Mouse (Mus musculus): ENCODE measurements around the gene Slc35e3. TPM values are rescaled to one million over a fixed set of nuclear protein-coding genes. Genes with fewer than 3 reads are reported as not detected.
"Not testable (repeated sequence)": the region's sequence is repeated elsewhere in the genome, so short reads cannot be mapped to it uniquely, and the experiment has no call there.

Slc35e3 gene
- polyA plus RNA-seq, 2 experiments = 1.3 to 1.7 TPM

DNA sequence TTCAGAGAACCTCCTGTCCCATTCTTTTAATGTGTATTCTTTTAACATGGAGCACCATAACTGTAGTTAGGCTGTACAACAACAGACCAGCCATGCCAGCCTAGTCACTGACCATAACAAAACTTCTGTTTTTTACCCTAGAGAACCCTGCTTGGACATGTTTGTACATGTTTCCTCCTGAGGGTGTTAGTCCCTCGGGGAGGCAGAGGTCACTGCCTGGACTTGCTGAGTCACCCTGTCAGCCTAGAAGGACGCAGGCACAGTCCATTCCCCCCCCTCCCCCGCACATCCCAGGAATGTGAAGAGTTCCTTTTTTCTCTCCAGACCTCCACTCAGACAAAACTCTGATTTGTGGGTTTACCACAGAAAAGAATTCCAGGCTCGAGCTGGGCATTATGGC, 28.6 kb downstream of the Slc35e3 start:
- H3K36me3 ChIP-seq (replicated peaks; ENCODE audit: control insufficient read depth, insufficient read depth, low read depth) = no peaks in the 10 kb centered on the region
- no peak overlapping the region for H3K4me2 ChIP-seq (ENCODE audit: low read depth)
- no peak overlapping the region for H3K27ac ChIP-seq
- H3K27me3 ChIP-seq (ENCODE audit: control insufficient read depth, insufficient read depth, low read length) = no peaks in the 10 kb centered on the region
- 4% methylated on average over 4 of the region's 4 CpGs for WGBS (ENCODE audit: insufficient replicate concordance)
- no peak for TF ChIP-seq EP300 (IDR thresholded peaks at IDR 0.05; ENCODE audit: low read depth)
- TF ChIP-seq CTCF (IDR thresholded peaks at IDR 0.05; ENCODE audit: low read depth) = no peak
- H3K9ac ChIP-seq (replicated peaks) = no peak overlapping the region
- DNase-seq (ENCODE audit: low read depth in 3 of 3, low spot score in 3 of 3) (no peak), ATAC-seq (ENCODE audit: insufficient read depth) (no peak)
- no peaks in the 10 kb centered on the region for H3K9me3 ChIP-seq (ENCODE audit: control insufficient read depth, low read length)
- H3K4me3 ChIP-seq (ENCODE audit: insufficient read depth in 1 of 2, low read depth in 2 of 2, low read length in 2 of 2) = no peak overlapping the region
- H3K4me1 ChIP-seq (replicated peaks; ENCODE audit: control insufficient read depth in 2 of 2, insufficient read depth in 2 of 2, low read length in 1 of 2) = 0 out of 4 replicates have a peak, but pooled peaks cover 0 to 7% of the 10 kb centered on the region in 2 experiments

DNA sequence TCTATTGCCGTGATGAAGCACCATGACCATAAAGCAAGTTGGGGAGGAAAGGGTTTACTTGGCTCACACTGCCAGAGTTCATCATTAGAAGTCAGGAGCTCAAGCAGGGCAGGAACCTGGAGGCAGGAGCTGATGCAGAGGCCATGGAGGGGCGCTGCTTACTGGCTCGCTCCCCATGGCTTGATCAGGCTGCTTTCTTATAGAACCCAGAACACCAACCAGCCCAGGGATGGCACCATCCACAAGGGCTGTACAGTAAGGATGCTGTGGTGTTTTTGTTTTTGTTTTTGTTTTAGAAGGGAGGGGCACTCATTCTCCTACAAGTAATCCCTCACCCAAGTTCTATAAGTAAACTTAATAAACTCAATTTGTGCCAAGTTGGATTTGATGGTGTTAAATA, 29.5 kb downstream of the Slc35e3 start:
- Histone ChIP-seq H3K4me1 (replicated peaks; ENCODE audit: control insufficient read depth in 2 of 2, insufficient read depth in 2 of 2, low read length in 1 of 2) (peaks cover 0 to 10% of the 10 kb centered on the region in 2 experiments; a peak in 1 of 4 replicates), H3K9ac (replicated peaks) (no peak overlapping the region), H3K9me3 (ENCODE audit: control insufficient read depth, low read length) (no peaks in the 10 kb centered on the region), H3K4me3 (ENCODE audit: insufficient read depth in 1 of 2, low read depth in 2 of 2, low read length in 2 of 2) (no peak overlapping the region), H3K4me2 (ENCODE audit: low read depth) (no peak overlapping the region), H3K27me3 (ENCODE audit: control insufficient read depth, insufficient read depth, low read length) (no peaks in the 10 kb centered on the region), H3K27ac (no peak overlapping the region), H3K36me3 (replicated peaks; ENCODE audit: control insufficient read depth, insufficient read depth, low read depth) (no peaks in the 10 kb centered on the region)
- TF ChIP-seq EP300 (IDR thresholded peaks at IDR 0.05; ENCODE audit: low read depth) (no peak), CTCF (IDR thresholded peaks at IDR 0.05; ENCODE audit: low read depth) (no peak)
- no peak for DNase-seq (ENCODE audit: low read depth in 3 of 3, low spot score in 3 of 3)
- 65% methylated on average over 3 of the region's 3 CpGs for WGBS (ENCODE audit: insufficient replicate concordance)
- ATAC-seq (ENCODE audit: insufficient read depth) = no peak

DNA sequence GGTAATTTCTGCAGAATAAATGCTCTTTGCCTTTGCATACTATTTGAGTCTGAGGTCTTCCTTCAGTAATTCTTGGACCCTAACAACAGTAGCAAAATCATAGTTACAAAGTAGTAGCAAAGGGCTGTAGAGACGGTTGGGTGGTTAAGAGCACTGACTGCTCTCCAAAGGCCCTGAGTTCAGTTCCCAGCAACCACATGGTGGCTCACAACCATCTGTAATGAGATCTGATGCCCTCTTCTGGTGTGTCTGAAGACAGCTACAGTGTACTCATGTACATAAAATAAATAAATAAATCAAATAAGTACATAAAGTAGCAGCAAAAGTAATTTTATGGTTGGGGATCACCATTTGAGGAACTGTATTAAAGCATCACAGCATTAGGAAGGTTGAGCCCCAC, 30.5 kb downstream of the Slc35e3 start:
- H3K9me3 ChIP-seq (ENCODE audit: control insufficient read depth, low read length); H3K4me2 ChIP-seq (ENCODE audit: low read depth); H3K27me3 ChIP-seq (ENCODE audit: control insufficient read depth, insufficient read depth, low read length); H3K4me3 ChIP-seq (ENCODE audit: insufficient read depth in 1 of 2, low read depth in 2 of 2, low read length in 2 of 2); ATAC-seq (ENCODE audit: insufficient read depth); H3K36me3 ChIP-seq (replicated peaks; ENCODE audit: control insufficient read depth, insufficient read depth, low read depth); H3K9ac ChIP-seq (replicated peaks); H3K27ac ChIP-seq; DNase-seq (ENCODE audit: low read depth in 3 of 3, low spot score in 3 of 3): not testable (repeated sequence)
- H3K4me1 ChIP-seq (replicated peaks; ENCODE audit: control insufficient read depth in 2 of 2, insufficient read depth in 2 of 2, low read length in 1 of 2) = peaks cover 0 to 10% of the 10 kb centered on the region in 2 experiments; a peak in 2 of 4 replicates
- WGBS (ENCODE audit: insufficient replicate concordance) = 81% methylated on average over 1 of the region's 1 CpGs

DNA sequence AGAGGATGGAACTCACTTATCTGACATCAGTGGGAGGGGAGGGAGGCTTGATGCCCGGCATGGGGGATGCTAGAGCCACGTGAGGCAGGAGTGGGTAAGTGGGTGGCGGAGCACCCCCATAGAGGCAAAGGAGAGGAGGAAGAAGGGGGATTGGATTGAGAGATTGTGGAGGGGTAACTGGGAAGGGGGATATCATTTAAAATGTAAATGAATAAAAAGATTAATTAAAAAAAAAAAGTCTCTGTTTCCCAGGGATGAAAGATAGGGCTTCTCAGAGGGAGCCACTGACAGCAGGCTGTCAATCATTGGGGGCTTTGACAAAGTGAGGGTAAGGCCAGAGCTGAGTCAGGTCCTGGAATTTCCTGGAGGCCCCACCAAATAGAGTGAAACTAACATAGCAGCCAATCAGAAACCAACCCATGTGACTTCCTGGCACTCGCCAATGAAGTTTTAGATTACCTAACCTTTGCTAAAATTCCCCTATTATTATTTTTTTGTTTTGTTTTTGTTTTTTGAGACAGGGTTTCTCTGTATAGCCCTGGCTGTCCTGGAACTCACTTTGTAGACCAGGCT, 31.2 kb downstream of the Slc35e3 start:
- Histone ChIP-seq H3K36me3 (replicated peaks; ENCODE audit: control insufficient read depth, insufficient read depth, low read depth) (no peaks in the 10 kb centered on the region), H3K4me2 (ENCODE audit: low read depth) (no peak overlapping the region), H3K9me3 (ENCODE audit: control insufficient read depth, low read length) (no peaks in the 10 kb centered on the region), H3K27ac (no peak overlapping the region), H3K9ac (replicated peaks) (no peak overlapping the region), H3K4me1 (replicated peaks; ENCODE audit: control insufficient read depth in 2 of 2, insufficient read depth in 2 of 2, low read length in 1 of 2) (peaks cover 0 to 10% of the 10 kb centered on the region in 2 experiments; a peak in 2 of 4 replicates), H3K4me3 (ENCODE audit: insufficient read depth in 1 of 2, low read depth in 2 of 2, low read length in 2 of 2) (no peak overlapping the region), H3K27me3 (ENCODE audit: control insufficient read depth, insufficient read depth, low read length) (no peaks in the 10 kb centered on the region)
- no peak for DNase-seq (ENCODE audit: low read depth in 3 of 3, low spot score in 3 of 3)
- 45% methylated on average over 4 of the region's 4 CpGs for WGBS (ENCODE audit: insufficient replicate concordance)
- TF ChIP-seq CTCF (IDR thresholded peaks at IDR 0.05; ENCODE audit: low read depth) (no peak), EP300 (IDR thresholded peaks at IDR 0.05; ENCODE audit: low read depth) (no peak)
- no peak for ATAC-seq (ENCODE audit: insufficient read depth)

DNA sequence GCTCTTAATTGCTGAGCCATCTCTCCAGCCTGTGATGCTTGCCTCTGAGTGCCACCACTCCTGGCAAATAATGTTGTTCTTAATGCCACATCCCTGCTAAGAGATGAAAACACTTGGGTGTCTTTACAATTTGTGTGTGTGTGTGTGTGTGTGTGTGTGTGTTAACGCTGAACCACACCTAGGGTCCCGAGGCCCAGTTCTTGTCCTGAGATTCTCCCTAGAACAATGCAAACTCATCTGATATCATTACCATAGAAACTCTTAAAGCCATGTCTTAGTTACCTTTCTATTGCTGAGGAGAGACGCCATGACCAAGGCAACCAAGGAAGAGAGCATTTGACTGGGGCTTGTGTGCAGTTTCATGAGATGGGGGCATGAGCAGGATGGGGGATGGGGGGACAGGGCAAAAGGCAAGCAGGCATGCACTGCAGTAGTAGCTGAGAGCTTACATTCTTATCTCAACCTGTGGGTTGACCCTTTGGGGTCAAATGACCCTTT, 32.1 kb downstream of the Slc35e3 start:
- no peak for ATAC-seq (ENCODE audit: insufficient read depth)
- Histone ChIP-seq H3K27me3 (ENCODE audit: control insufficient read depth, insufficient read depth, low read length) (no peaks in the 10 kb centered on the region), H3K4me2 (ENCODE audit: low read depth) (no peak overlapping the region), H3K4me1 (replicated peaks; ENCODE audit: control insufficient read depth in 2 of 2, insufficient read depth in 2 of 2, low read length in 1 of 2) (peaks cover 0 to 10% of the 10 kb centered on the region in 2 experiments; a peak in 2 of 4 replicates), H3K9me3 (ENCODE audit: control insufficient read depth, low read length) (no peaks in the 10 kb centered on the region), H3K9ac (replicated peaks) (no peak overlapping the region), H3K4me3 (ENCODE audit: insufficient read depth in 1 of 2, low read depth in 2 of 2, low read length in 2 of 2) (no peak overlapping the region), H3K36me3 (replicated peaks; ENCODE audit: control insufficient read depth, insufficient read depth, low read depth) (no peaks in the 10 kb centered on the region), H3K27ac (no peak overlapping the region)
- no peak for TF ChIP-seq EP300 (IDR thresholded peaks at IDR 0.05; ENCODE audit: low read depth)
- TF ChIP-seq CTCF (IDR thresholded peaks at IDR 0.05; ENCODE audit: low read depth) = no peak
- no peak for DNase-seq (ENCODE audit: low read depth in 3 of 3, low spot score in 3 of 3)
- 70% methylated on average over 3 of the region's 3 CpGs for WGBS (ENCODE audit: insufficient replicate concordance)
